Mouse (Mus musculus): ENCODE data around the gene Pacs1. TPM values are rescaled to one million over a fixed set of nuclear protein-coding genes. Genes with fewer than 3 reads are reported as not detected.
"Not testable (repeated sequence)": the region's sequence is repeated elsewhere in the genome, so short reads cannot be mapped to it uniquely, and the experiment has no call there.

The Pacs1 gene
- polyA plus RNA-seq, 1 experiment from 2014 or later = 36.3 TPM

DNA sequence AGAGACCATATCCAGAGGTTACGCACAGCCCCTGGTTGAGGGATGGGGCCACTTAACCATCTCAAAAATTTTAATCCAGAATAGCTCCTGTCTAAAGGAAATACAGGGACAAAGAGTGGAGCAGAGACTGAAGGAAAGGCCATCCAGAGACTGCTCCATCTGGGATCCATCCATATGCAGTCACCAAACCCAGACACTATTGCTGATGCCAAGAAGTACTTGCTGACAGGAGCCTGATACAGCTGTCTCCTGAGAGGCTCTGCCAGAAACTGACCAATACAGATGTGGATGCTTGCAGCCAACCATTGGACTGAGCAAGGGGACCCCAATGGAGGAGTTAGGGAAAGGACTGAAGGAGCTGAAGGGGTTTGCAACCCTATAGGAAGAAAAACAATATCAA is 35.9 kb downstream of the Pacs1 start:
- H3K27me3 ChIP-seq; H3K9ac ChIP-seq; H3K27ac ChIP-seq (replicated peaks); H3K4me1 ChIP-seq (replicated peaks); ATAC-seq (ENCODE audit: low read depth); H3K9me3 ChIP-seq; H3K36me3 ChIP-seq; H3K4me3 ChIP-seq; H3K4me2 ChIP-seq: not testable (repeated sequence)
- WGBS = 100% methylated on average over 1 of the region's 1 CpGs

DNA sequence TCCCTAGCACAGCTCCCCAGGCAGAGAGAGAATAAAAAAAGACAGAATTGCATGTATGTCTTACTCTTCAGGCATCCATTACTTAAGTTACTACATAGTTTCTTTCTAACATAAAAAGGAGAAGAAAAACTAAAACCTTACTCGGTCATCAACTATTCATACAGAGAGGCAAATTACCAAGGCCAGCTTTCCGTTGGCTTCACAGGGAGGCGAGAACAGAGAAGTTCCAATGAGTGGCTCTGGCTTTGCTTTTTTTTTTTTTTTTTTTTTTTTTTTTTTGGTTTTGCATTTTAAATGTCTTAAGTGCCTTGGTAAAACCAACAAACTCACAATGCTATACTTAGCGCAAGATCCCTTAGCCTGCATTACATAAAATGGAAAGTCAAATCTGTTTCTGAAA is 40.2 kb downstream of the Pacs1 start:
- ATAC-seq (ENCODE audit: low read depth) = no peak
- H3K27me3 ChIP-seq = no peaks in the 10 kb centered on the region

DNA sequence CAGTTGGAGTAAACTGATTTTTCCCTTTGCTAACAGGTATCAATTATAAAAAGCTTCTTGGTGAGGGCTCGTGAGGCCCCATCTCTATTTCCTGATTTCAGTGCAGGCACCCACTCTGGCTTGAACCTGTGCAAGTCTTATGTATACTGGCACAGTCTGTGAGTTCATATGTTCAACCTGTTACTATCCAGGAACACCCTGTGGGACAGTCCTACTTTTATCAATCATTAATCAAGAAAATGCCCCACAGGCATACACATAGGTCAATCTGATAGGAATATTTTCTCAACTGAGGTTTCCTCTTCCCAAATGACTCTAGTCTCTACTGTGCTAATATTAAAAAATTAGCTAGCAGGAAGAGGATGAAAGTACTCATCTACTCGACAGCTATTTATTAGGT is 42.8 kb downstream of the Pacs1 start:
- WGBS = 88% methylated on average over 2 of the region's 2 CpGs
- H3K4me1 ChIP-seq (replicated peaks) = no peaks in the 10 kb centered on the region
- no peak overlapping the region for H3K4me3 ChIP-seq
- H3K36me3 ChIP-seq = no peaks in the 10 kb centered on the region
- H3K4me2 ChIP-seq = no peak overlapping the region
- H3K27ac ChIP-seq (replicated peaks) = no peak overlapping the region
- H3K9ac ChIP-seq = no peak overlapping the region
- no peaks in the 10 kb centered on the region for H3K27me3 ChIP-seq
- no peaks in the 10 kb centered on the region for H3K9me3 ChIP-seq
- no peak for ATAC-seq (ENCODE audit: low read depth)

More for the DNA sequence above, 40.2 kb downstream of the Pacs1 start:
- no peaks in the 10 kb centered on the region for H3K4me1 ChIP-seq (replicated peaks)
- H3K4me3 ChIP-seq = no peak overlapping the region
- no peak overlapping the region for H3K9ac ChIP-seq
- H3K9me3 ChIP-seq = no peaks in the 10 kb centered on the region
- WGBS = 81% methylated on average over 4 of the region's 4 CpGs
- H3K27ac ChIP-seq (replicated peaks) = no peak overlapping the region
- no peak overlapping the region for H3K4me2 ChIP-seq
- H3K36me3 ChIP-seq = no peaks in the 10 kb centered on the region

GRCm38 (mm10) chr19:5224624-5225023 is 48.3 kb downstream of the Pacs1 start:
- Histone ChIP-seq H3K9me3 (no peaks in the 10 kb centered on the region), H3K36me3 (no peaks in the 10 kb centered on the region), H3K4me2 (no peak overlapping the region), H3K4me3 (no peak overlapping the region), H3K9ac (no peak overlapping the region), H3K27me3 (no peaks in the 10 kb centered on the region), H3K4me1 (replicated peaks) (no peaks in the 10 kb centered on the region), H3K27ac (replicated peaks) (no peak overlapping the region)
- WGBS = 36% methylated on average over 2 of the region's 2 CpGs
- ATAC-seq (ENCODE audit: low read depth) = no peak

- WGBS = 92% methylated on average over 4 of the region's 4 CpGs
- no peak for ATAC-seq (ENCODE audit: low read depth)
- no peak overlapping the region for H3K27ac ChIP-seq (replicated peaks)
Measured at GRCm38 (mm10) chr19:5224077-5224476, 48.8 kb downstream of the Pacs1 start.

DNA sequence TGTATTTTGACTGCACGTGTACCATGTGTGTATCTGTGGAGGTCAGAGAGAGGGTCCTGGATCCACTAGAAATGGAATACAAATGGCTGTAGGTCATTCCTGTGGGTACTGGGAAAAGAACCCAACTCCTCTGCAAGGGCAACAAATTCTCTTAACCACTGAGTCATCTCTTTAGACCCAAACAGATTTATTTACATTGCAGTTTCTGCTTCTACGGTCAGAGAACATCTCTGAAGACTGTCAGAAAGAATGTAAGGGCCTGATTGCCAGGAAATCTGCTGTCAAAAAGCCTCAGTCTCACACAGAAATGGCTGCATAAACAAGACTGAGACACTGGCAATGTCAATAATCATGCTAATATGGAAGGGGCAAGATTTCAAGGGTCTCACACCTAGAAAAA is 51.0 kb downstream of the Pacs1 start:
- no peaks in the 10 kb centered on the region for H3K27me3 ChIP-seq
- H3K4me1 ChIP-seq (replicated peaks) = no peaks in the 10 kb centered on the region
- no peak overlapping the region for H3K4me3 ChIP-seq
- H3K9me3 ChIP-seq = no peaks in the 10 kb centered on the region
- WGBS = 85% methylated on average over 2 of the region's 2 CpGs
- no peak for ATAC-seq (ENCODE audit: low read depth)
- H3K27ac ChIP-seq (replicated peaks) = no peak overlapping the region
- H3K36me3 ChIP-seq = no peaks in the 10 kb centered on the region
- H3K4me2 ChIP-seq = no peak overlapping the region
- H3K9ac ChIP-seq = no peak overlapping the region

More at GRCm38 (mm10) chr19:5224077-5224476, 48.8 kb downstream of the Pacs1 start:
- Histone ChIP-seq H3K27me3 (no peaks in the 10 kb centered on the region), H3K36me3 (no peaks in the 10 kb centered on the region), H3K4me2 (no peak overlapping the region), H3K9me3 (no peaks in the 10 kb centered on the region), H3K9ac (no peak overlapping the region), H3K4me3 (no peak overlapping the region), H3K4me1 (replicated peaks) (no peaks in the 10 kb centered on the region)

- H3K9ac ChIP-seq; H3K4me3 ChIP-seq; H3K27me3 ChIP-seq; H3K4me2 ChIP-seq; ATAC-seq (ENCODE audit: low read depth); H3K36me3 ChIP-seq; H3K4me1 ChIP-seq (replicated peaks); H3K27ac ChIP-seq (replicated peaks); H3K9me3 ChIP-seq: not testable (repeated sequence)
- 23% methylated on average over 2 of the region's 2 CpGs for whole genome bisulfite sequencing
Measured at GRCm38 (mm10) chr19:5221219-5221723, 51.6 kb downstream of the Pacs1 start.

DNA sequence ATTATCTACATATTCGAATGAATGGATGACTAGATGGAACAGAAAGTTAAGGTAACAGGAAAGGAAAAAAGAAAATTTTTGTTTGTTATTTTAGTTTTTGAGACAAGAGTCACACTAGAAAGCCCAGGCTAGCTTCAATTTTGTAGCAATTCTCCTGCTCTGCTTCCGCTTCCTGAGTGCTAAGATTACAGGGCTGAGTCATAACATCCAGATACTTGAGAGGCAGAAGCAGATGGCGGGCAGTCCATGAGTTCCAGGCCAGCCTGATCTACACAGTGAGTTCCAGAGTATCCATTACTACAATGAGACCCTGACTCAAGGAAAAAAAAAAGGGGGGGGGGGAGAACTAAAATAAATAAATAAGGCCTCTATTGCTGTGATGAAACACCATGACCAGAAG is 52.5 kb downstream of the Pacs1 start:
- WGBS = 88% methylated on average over 3 of the region's 3 CpGs
- no peaks in the 10 kb centered on the region for H3K36me3 ChIP-seq
- no peaks in the 10 kb centered on the region for H3K27me3 ChIP-seq
- no peak overlapping the region for H3K4me2 ChIP-seq
- no peak overlapping the region for H3K9ac ChIP-seq
- no peaks in the 10 kb centered on the region for H3K9me3 ChIP-seq
- H3K27ac ChIP-seq (replicated peaks) = no peak overlapping the region
- no peak for ATAC-seq (ENCODE audit: low read depth)
- no peaks in the 10 kb centered on the region for H3K4me1 ChIP-seq (replicated peaks)
- H3K4me3 ChIP-seq = no peak overlapping the region

- H3K9ac ChIP-seq = no peak overlapping the region
- 96% methylated on average over 2 of the region's 2 CpGs for WGBS
- no peak overlapping the region for H3K27ac ChIP-seq (replicated peaks)
- ATAC-seq (ENCODE audit: low read depth) = no peak
- no peaks in the 10 kb centered on the region for H3K4me1 ChIP-seq (replicated peaks)
- H3K9me3 ChIP-seq = no peaks in the 10 kb centered on the region
- H3K4me2 ChIP-seq = no peak overlapping the region
- no peak overlapping the region for H3K4me3 ChIP-seq
- H3K36me3 ChIP-seq = no peaks in the 10 kb centered on the region
- H3K27me3 ChIP-seq = no peaks in the 10 kb centered on the region
Measured at GRCm38 (mm10) chr19:5201691-5202090, 71.2 kb downstream of the Pacs1 start.

DNA sequence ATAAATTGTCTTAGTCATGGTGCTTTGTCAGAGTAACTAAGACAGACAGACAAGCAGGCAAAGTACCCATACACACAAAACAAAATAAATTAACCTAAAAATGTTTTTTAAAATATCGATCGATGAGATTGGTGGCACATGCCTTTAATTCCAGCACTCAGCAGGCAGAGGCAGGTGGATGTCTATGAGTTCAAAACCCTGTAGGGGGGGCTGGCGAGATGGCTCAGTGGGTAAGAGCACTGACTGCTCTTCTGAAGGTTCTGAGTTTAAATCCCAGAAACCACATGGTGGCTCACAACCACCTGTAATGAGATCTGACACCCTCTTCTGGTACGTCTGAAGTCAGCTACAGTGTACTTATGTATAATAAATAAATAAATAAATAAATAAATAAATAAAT is 72.3 kb downstream of the Pacs1 start:
- H3K4me2 ChIP-seq; H3K27ac ChIP-seq (replicated peaks); H3K36me3 ChIP-seq; ATAC-seq (ENCODE audit: low read depth); H3K4me3 ChIP-seq; H3K27me3 ChIP-seq; H3K9ac ChIP-seq; H3K4me1 ChIP-seq (replicated peaks); H3K9me3 ChIP-seq: not testable (repeated sequence)
- WGBS = 93% methylated on average over 4 of the region's 4 CpGs

DNA sequence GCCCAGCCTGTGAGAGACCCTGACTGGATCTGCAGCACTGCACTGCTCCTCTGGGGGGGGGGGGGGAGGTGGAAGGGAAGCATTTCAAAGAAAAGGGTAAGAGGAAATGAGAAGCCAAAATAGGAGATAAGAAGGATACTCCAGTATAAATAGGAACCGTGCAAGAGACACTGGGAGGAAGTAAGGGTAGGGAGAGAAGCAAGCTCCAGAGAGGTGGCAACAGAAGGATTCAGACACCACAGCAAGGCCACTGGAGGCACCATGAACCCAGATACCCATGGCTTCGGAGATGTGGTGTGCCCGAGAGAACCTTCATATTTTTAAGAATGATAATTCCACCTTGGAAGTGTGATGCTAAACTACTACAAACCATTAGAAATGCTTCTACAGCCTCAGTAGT is 74.4 kb downstream of the Pacs1 start:
- no peak overlapping the region for H3K9ac ChIP-seq
- no peaks in the 10 kb centered on the region for H3K4me1 ChIP-seq (replicated peaks)
- H3K27me3 ChIP-seq = no peaks in the 10 kb centered on the region
- H3K4me3 ChIP-seq = no peak overlapping the region
- no peaks in the 10 kb centered on the region for H3K36me3 ChIP-seq
- no peaks in the 10 kb centered on the region for H3K9me3 ChIP-seq
- no peak overlapping the region for H3K4me2 ChIP-seq
- H3K27ac ChIP-seq (replicated peaks) = no peak overlapping the region
- 93% methylated on average over 3 of the region's 3 CpGs for WGBS
- ATAC-seq (ENCODE audit: low read depth) = no peak

GRCm38 (mm10) chr19:5195417-5196035 is 77.4 kb downstream of the Pacs1 start:
- Histone ChIP-seq H3K9ac (no peak overlapping the region), H3K36me3 (no peaks in the 10 kb centered on the region), H3K27me3 (no peaks in the 10 kb centered on the region), H3K27ac (replicated peaks) (no peak overlapping the region), H3K4me2 (no peak overlapping the region), H3K9me3 (no peaks in the 10 kb centered on the region), H3K4me1 (replicated peaks) (peaks cover 10% of the 10 kb centered on the region), H3K4me3 (no peak overlapping the region)
- 56% methylated on average over 7 of the region's 7 CpGs for WGBS
- ATAC-seq (ENCODE audit: low read depth) = no peak

DNA sequence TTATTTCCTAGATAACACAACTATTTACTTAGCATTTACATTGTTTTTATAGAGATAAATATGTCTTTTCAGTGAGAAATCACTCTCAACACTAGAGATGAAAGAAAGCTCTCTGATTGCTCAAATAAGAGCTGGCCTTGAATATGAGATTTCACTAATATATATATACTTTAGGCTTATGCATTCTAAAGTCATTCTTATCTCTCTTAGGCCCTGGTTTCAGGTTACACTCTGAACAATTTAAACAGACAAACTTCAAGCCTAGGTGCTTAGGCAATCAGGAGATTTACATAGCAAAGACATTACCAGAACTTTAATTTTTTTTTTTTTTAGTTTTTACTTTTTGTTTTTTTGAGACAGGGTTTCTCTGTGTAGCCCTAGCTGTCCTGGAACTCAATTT is 80.5 kb downstream of the Pacs1 start:
- Histone ChIP-seq H3K9ac (no peak overlapping the region), H3K36me3 (no peaks in the 10 kb centered on the region), H3K4me1 (replicated peaks) (peaks cover 10% of the 10 kb centered on the region), H3K27ac (replicated peaks) (no peak overlapping the region), H3K4me2 (no peak overlapping the region), H3K4me3 (no peak overlapping the region), H3K27me3 (no peaks in the 10 kb centered on the region), H3K9me3 (no peaks in the 10 kb centered on the region)
- ATAC-seq (ENCODE audit: low read depth) = no peak
